Mouse (Mus musculus) MEL (cell line): ENCODE measurements around the gene 1700025G04Rik. TPM values are rescaled to one million over a fixed set of nuclear protein-coding genes. Genes with fewer than 3 reads are reported as not detected.

ENCODE experiments used
- DNase-seq: peaks from one replicate; pipeline ENCODE4 v3.0.0; 2011; ENCODE audit warnings: low read depth, low spot score
- H3K27ac ChIP-seq: 2 replicates; pipeline ENCODE4 v1.5.1; 2012; ENCODE audit warnings: low read depth, mild to moderate bottlenecking, control low read depth, low read length, moderate library complexity; ENCODE audit not compliant: control insufficient read depth
- H3K27me3 ChIP-seq, 2 experiments: fragments of 150-350 bp in 1 of 2; sonication (generic) in 1 of 2; 2 replicates each; pipeline ENCODE4 v1.6.1; 2012; ENCODE audit warnings: low read length in 2 of 2, mild to moderate bottlenecking in 2 of 2, improper control_type of control experiment in 1 of 2, moderate library complexity in 1 of 2; ENCODE audit not compliant: insufficient read depth in 2 of 2, control insufficient read depth in 1 of 2
- H3K36me3 ChIP-seq, 2 experiments: 2 replicates each; pipeline ENCODE4 v1.6.1; 2012 to 2014; ENCODE audit warnings: low read length in 2 of 2, improper control_type of control experiment in 1 of 2, inconsistent platforms in 1 of 2, mild to moderate bottlenecking in 1 of 2; ENCODE audit not compliant: insufficient read depth in 2 of 2, control insufficient read depth in 1 of 2
- H3K4me1 ChIP-seq, 2 experiments: fragments of 150-350 bp in 1 of 2; sonication (generic) in 1 of 2; 2 replicates each; pipeline ENCODE4 v1.6.1; 2012; ENCODE audit warnings: low read length in 2 of 2, improper control_type of control experiment in 1 of 2, mild to moderate bottlenecking in 1 of 2; ENCODE audit not compliant: insufficient read depth in 2 of 2, control insufficient read depth in 1 of 2
- H3K4me3 ChIP-seq, 2 experiments: fragments of 150-350 bp in 1 of 2; sonication (generic) in 1 of 2; 2 replicates each; pipeline ENCODE4 v1.5.1; 2012; ENCODE audit warnings: low read depth in 2 of 2, low read length in 2 of 2, mild to moderate bottlenecking in 2 of 2, moderate library complexity in 2 of 2, control low read depth in 1 of 2, improper control_type of control experiment in 1 of 2; ENCODE audit not compliant: control insufficient read depth in 1 of 2, insufficient read depth in 1 of 2
- H3K79me2 ChIP-seq: 2 replicates; pipeline ENCODE4 v1.6.1; 2012; ENCODE audit warnings: mild to moderate bottlenecking, low read length, moderate library complexity; ENCODE audit not compliant: control insufficient read depth, poor library complexity, insufficient read depth
- H3K9ac ChIP-seq: 2 replicates; pipeline ENCODE4 v1.6.1; 2012; ENCODE audit warnings: low read depth, mild to moderate bottlenecking, control low read depth, low read length, moderate library complexity; ENCODE audit not compliant: control insufficient read depth, poor library complexity, severe bottlenecking
- H3K9me3 ChIP-seq: fragments of 150-350 bp; sonication (generic); replicated peaks from 2 replicates; pipeline ENCODE4 v1.6.1; 2012; ENCODE audit warnings: mild to moderate bottlenecking, low read length, improper control_type of control experiment, moderate library complexity; ENCODE audit not compliant: insufficient read depth
- BHLHE40 ChIP-seq: IDR thresholded peaks from 2 replicates; pipeline ENCODE4 v1.6.1; 2012; ENCODE audit warnings: low read depth, mild to moderate bottlenecking, inconsistent platforms, low read length, improper control_type of control experiment, borderline replicate concordance
- CTCF ChIP-seq, 3 experiments: IDR thresholded peaks in 2 of 3; conservative IDR thresholded peaks in 1 of 3; 2 replicates each; pipeline ENCODE4 v1.5.1; 2011 to 2012; ENCODE audit warnings: low read length in 3 of 3, low read depth in 2 of 3, mild to moderate bottlenecking in 2 of 3, improper control_type of control experiment in 1 of 3, inconsistent platforms in 1 of 3, mixed read lengths in 1 of 3, moderate library complexity in 1 of 3; ENCODE audit not compliant: control insufficient read depth in 1 of 3, insufficient read depth in 1 of 3, poor library complexity in 1 of 3, severe bottlenecking in 1 of 3
- ELF1 ChIP-seq: IDR thresholded peaks from 2 replicates; pipeline ENCODE4 v1.6.1; 2014; ENCODE audit warnings: low read depth, mild to moderate bottlenecking, inconsistent platforms, low read length, improper control_type of control experiment, moderate library complexity
- GABPA ChIP-seq: IDR thresholded peaks from 2 replicates; pipeline ENCODE4 v1.6.1; 2012; ENCODE audit warnings: low read depth, mild to moderate bottlenecking, inconsistent platforms, low read length, improper control_type of control experiment, moderate library complexity
- JUND ChIP-seq: IDR thresholded peaks from 2 replicates; pipeline ENCODE4 v1.6.1; 2011; ENCODE audit warnings: low read depth, mild to moderate bottlenecking, improper control_type of control experiment, low read length
- KAT2A ChIP-seq: conservative IDR thresholded peaks from 2 replicates; pipeline ENCODE4 v1.6.1; 2012; ENCODE audit warnings: low read depth, low read length, improper control_type of control experiment, inconsistent platforms
- MAFK ChIP-seq: IDR thresholded peaks from 2 replicates; pipeline ENCODE4 v1.6.1; 2011; ENCODE audit warnings: low read depth, mild to moderate bottlenecking, low read length, improper control_type of control experiment, borderline replicate concordance
- MAX ChIP-seq: IDR thresholded peaks from 2 replicates; pipeline ENCODE4 v1.6.1; 2011; ENCODE audit warnings: low read length, improper control_type of control experiment
- MAZ ChIP-seq: IDR thresholded peaks from 2 replicates; pipeline ENCODE4 v1.6.1; 2012; ENCODE audit warnings: low read depth, mild to moderate bottlenecking, inconsistent platforms, low read length, improper control_type of control experiment
- MXI1 ChIP-seq: IDR thresholded peaks from 2 replicates; pipeline ENCODE4 v1.6.1; 2011; ENCODE audit warnings: mild to moderate bottlenecking, low read depth, low read length, improper control_type of control experiment
- MYB ChIP-seq: IDR thresholded peaks from 2 replicates; pipeline ENCODE4 v1.6.1; 2011; ENCODE audit warnings: mild to moderate bottlenecking, low read depth, low read length, improper control_type of control experiment
- NELFE ChIP-seq: IDR thresholded peaks from 2 replicates; pipeline ENCODE4 v1.6.1; 2011; ENCODE audit warnings: low read depth, low read length, improper control_type of control experiment
- NRF1 ChIP-seq: IDR thresholded peaks from 2 replicates; pipeline ENCODE4 v1.6.1; 2014; ENCODE audit warnings: low read depth, mild to moderate bottlenecking, inconsistent platforms, low read length, improper control_type of control experiment, moderate library complexity; ENCODE audit not compliant: poor library complexity, insufficient read depth, severe bottlenecking
- POLR2AphosphoS2 ChIP-seq: IDR thresholded peaks from 2 replicates; pipeline ENCODE4 v1.6.1; 2011; ENCODE audit warnings: low read length, improper control_type of control experiment
- POLR2AphosphoS5 ChIP-seq: IDR thresholded peaks from 2 replicates; pipeline ENCODE4 v1.6.1; 2012; ENCODE audit warnings: low read depth, borderline replicate concordance, mild to moderate bottlenecking, inconsistent platforms, low read length, moderate library complexity, mixed read lengths
- RAD21 ChIP-seq: IDR thresholded peaks from 2 replicates; pipeline ENCODE4 v1.6.1; 2011; ENCODE audit warnings: mild to moderate bottlenecking, low read depth, low read length, improper control_type of control experiment
- RCOR1 ChIP-seq: IDR thresholded peaks from 2 replicates; pipeline ENCODE4 v1.6.1; 2012; ENCODE audit warnings: low read depth, mild to moderate bottlenecking, inconsistent platforms, low read length, improper control_type of control experiment
- SIN3A ChIP-seq: IDR thresholded peaks from 2 replicates; pipeline ENCODE4 v1.6.1; 2012; ENCODE audit warnings: low read length, improper control_type of control experiment, inconsistent platforms
- USF1 ChIP-seq: IDR thresholded peaks from 2 replicates; pipeline ENCODE4 v1.6.1; 2014; ENCODE audit warnings: low read depth, mild to moderate bottlenecking, inconsistent platforms, low read length, improper control_type of control experiment, moderate library complexity
- ZMIZ1 ChIP-seq: IDR thresholded peaks from 2 replicates; pipeline ENCODE4 v1.6.1; 2012; ENCODE audit warnings: low read depth, mild to moderate bottlenecking, inconsistent platforms, low read length, improper control_type of control experiment, moderate library complexity
- polyA plus RNA-seq, 2 experiments: library from polyadenylated mRNA; stranded (reverse) in 1 of 2; unstranded in 1 of 2; fragments of >175 nt in 1 of 2; fragments of >200 nt in 1 of 2; gene quantifications; 2 replicates each; pipeline versions ENCODE4 v1.2.1 to v1.2.4; 2012; ENCODE audit warnings: low replicate concordance in 2 of 2, low read depth in 1 of 2; ENCODE audit not compliant: insufficient read length in 2 of 2, insufficient read depth in 1 of 2, missing spikeins in 1 of 2
- total RNA-seq: library from RNA; depleted of rRNA; stranded (reverse); fragments of 300-350 nt; gene quantifications from 2 replicates; pipeline ENCODE4 v1.2.3, GENCODE M21; 2012

1700025G04Rik gene
- total and polyA plus RNA-seq, 3 experiments: 0.04 to 0.91 TPM; not detected in 1

DNA sequence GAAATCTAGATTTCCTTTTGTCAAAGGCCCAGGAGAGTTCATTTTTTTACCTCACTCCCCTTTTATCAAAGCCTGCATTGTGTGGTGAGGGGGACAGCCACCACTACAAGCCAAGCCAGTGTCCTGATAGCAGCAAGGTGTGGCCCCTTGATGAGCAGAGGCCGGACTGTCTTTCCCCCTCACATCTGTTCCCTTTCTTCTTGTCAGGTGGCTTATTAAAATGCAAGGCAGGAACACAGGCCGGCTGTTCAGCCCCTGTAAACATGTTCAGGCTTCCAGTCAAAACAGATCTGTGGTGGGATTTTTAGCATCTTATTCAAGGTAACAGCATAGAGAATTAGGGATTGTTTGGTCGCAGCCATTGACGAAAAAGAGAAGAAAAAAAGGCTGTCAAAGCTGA is 105.9 kb downstream of the 1700025G04Rik start:
- H3K9ac ChIP-seq: no peak overlapping the region
- no peaks in the 10 kb centered on the region for H3K79me2 ChIP-seq
- H3K9me3 ChIP-seq: no peaks in the 10 kb centered on the region
- no peak overlapping the region for H3K4me3 ChIP-seq
- H3K4me1 ChIP-seq: no peaks in the 10 kb centered on the region
- no peak for TF ChIP-seq MYB
- no peak for TF ChIP-seq USF1
- no peak for TF ChIP-seq GABPA
- TF ChIP-seq JUND: no peak
- no peak for TF ChIP-seq MXI1
- no peak for TF ChIP-seq ZMIZ1
- no peak for TF ChIP-seq POLR2AphosphoS5
- TF ChIP-seq ELF1: no peak
- TF ChIP-seq NRF1: no peak
- TF ChIP-seq, all 39 proteins: peak for 0
- DNase-seq: no peak
- Histone ChIP-seq H3K27me3 (peaks cover 0 to 5% of the 10 kb centered on the region in 2 experiments), H3K27ac (no peak overlapping the region), H3K36me3 (no peaks in the 10 kb centered on the region)

DNA sequence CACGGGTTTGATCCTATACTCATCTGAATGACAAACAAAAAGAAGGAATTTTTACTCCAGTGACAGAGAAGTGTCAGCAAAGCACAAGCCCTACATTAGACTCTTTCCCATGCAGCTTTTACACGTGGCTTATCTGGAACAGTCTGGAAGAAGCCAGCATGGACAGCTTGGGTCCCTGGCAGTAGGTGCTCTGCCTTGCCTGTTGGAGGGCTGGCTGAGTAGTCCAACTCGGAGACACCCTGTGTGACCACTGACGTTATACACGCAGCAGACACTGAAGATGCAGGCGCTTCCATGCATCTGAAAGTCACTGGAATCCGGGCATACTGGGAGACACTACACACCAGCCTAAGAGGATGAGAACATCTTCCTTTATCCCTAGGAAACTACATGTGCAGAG is 109.4 kb downstream of the 1700025G04Rik start:
- DNase-seq: no peak
- TF ChIP-seq USF1 (no peak), KAT2A (no peak), MXI1 (no peak), RAD21 (no peak), RCOR1 (no peak), GABPA (no peak), ZMIZ1 (no peak), POLR2AphosphoS2 (no peak), CTCF (IDR thresholded peaks at IDR 0.05 in 2 of 3, conservative IDR thresholded peaks at IDR 0.05 in 1 of 3; ENCODE audit: control insufficient read depth in 1 of 3, insufficient read depth in 1 of 3, low read depth in 2 of 3, low read length in 3 of 3, poor library complexity in 1 of 3, severe bottlenecking in 1 of 3) (no peak), NELFE (no peak), MAFK (no peak), BHLHE40 (no peak), MAZ (no peak), SIN3A (no peak), MAX (no peak)
- H3K27me3 ChIP-seq: peaks cover 0 to 5% of the 10 kb centered on the region in 2 experiments
- H3K4me3 ChIP-seq: no peak overlapping the region
- H3K9ac ChIP-seq: no peak overlapping the region
- no peaks in the 10 kb centered on the region for H3K36me3 ChIP-seq
- no peak overlapping the region for H3K27ac ChIP-seq
- no peaks in the 10 kb centered on the region for H3K9me3 ChIP-seq
- H3K79me2 ChIP-seq: no peaks in the 10 kb centered on the region
- no peaks in the 10 kb centered on the region for H3K4me1 ChIP-seq
